Mouse (Mus musculus): ENCODE results near the gene Zp3r. TPM values are rescaled to one million over a fixed set of nuclear protein-coding genes. Genes with fewer than 3 reads are reported as not detected.

The Zp3r gene
- polyA plus RNA-seq (2012; rRNA removed) = not detected in 2 replicates

GRCm38 (mm10) chr1:130629521-130629920, at the start of gene Zp3r:
Gene Zp3r (minus strand): TSS chr1:130629621.

GRCm38 (mm10) chr1:130661454-130661853, 32.0 kb upstream of the Zp3r start, which contains the start of gene C4bp:
Gene C4bp (minus strand): TSS chr1:130661632.

Other genes starting within 250 kb of the Zp3r start
- gene Cd55b, start 206.6 kb downstream of the Zp3r start, polyA plus RNA-seq (2012; rRNA removed) = not detected in 2 replicates
- gene Cd55, start 166.9 kb downstream of the Zp3r start, polyA plus RNA-seq (2012; rRNA removed) = 17.6 and 18.0 TPM in 2 replicates
- 0.78 and 0.81 TPM in 2 replicates for gene C4bp, start 32.0 kb upstream of the Zp3r start, polyA plus RNA-seq (2012; rRNA removed)
- gene Gm29427, start 86.2 kb upstream of the Zp3r start, polyA plus RNA-seq (2012; rRNA removed) = not detected in 2 replicates
- gene Yod1, start 87.7 kb upstream of the Zp3r start, polyA plus RNA-seq (2012; rRNA removed) = 6.5 and 8.0 TPM in 2 replicates
- gene Pfkfb2, start 99.6 kb upstream of the Zp3r start, polyA plus RNA-seq (2012; rRNA removed) = 6.2 and 8.0 TPM in 2 replicates
- 3.0 and 4.3 TPM in 2 replicates for gene AA986860, start 102.4 kb upstream of the Zp3r start, polyA plus RNA-seq (2012; rRNA removed)
- not detected in 2 replicates for gene Fcamr, start 171.3 kb upstream of the Zp3r start, polyA plus RNA-seq (2012; rRNA removed)
- 0.15 and 0.25 TPM in 2 replicates for gene Pigr, start 197.1 kb upstream of the Zp3r start, polyA plus RNA-seq (2012; rRNA removed)
- not detected in 2 replicates for gene Fcmr, start 236.0 kb upstream of the Zp3r start, polyA plus RNA-seq (2012; rRNA removed)